Mouse (Mus musculus): Measurements from ENCODE around the gene Junb.
A peak's percentile ranks its signal among the peaks of the same experiment; 100 is the strongest.

GRCm38 (mm10) chr8:85013230-85013840 lies 34.8 kb upstream of the Junb start:
- TF ChIP-seq CTCF (IDR thresholded peaks at IDR 0.05; ENCODE audit: low read depth) (peak; percentile 82), EP300 (optimal IDR thresholded peaks at IDR 0.05) (no peak)

All from stomach, postnatal 0 days (tissue).